In the genomic region with DNA sequence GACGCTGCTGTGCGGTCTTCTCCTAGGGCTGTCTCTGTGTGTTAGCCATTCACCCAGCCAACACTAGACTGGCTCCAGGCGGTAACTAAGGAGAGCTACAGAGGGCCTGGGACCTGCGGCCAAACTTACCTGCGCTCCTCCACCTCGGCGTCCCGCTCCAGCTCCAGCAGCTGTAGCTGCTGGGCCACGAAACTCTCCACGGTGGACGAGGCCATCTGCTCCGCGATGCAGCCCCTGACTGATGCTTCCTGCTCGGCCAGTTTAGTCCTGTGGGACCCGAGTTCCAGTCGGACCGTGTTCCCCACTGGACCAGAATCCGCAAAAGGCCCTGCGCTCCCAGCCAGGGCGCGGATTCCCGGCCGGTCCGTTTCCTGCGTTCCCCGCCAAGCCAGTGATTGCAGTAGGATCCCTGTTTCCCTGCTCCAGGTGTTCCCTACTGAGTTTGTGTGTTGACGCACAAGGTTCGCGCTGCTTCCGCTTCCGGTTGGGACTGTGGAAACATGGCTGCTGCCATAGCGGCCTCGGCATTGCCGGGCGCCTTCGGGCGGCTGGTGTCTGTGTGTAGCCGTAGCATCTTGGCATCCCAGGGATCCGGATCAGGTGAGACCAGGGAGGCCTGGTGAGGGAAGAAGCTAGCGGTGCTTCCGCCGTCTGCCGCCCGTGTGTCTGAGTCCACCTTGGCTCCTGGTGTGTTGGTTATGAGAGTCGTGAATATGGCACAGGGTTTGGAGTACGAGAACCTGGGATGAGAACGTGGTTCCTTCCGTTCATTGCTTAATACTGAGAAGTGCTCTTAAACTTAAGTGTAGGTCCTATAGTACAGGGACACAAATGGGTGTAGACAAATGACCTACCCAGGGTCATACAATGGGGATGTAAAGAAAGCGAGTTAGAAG, we compare ENCODE assay signal across 1 mouse cellular context.
A peak's percentile ranks its signal among the peaks of the same experiment; 100 is the strongest.
TF ChIP-seq lines count a peak whose summit lies in the region.

A gene (plus strand): TSS at position 330 of the 896 bp plus-strand sequence.
A gene (minus strand): TSS at position 446 of the 896 bp plus-strand sequence.

TF ChIP-seq in MEL, 35 proteins besides CTCF, POLR2A, EP300 and RAD21 (continued from another document):
- TF ChIP-seq POLR2AphosphoS5 (IDR thresholded peaks at IDR 0.05; ENCODE audit: borderline replicate concordance, low read depth, low read length) (no peak; the same call in 1 of the 2 replicates), POLR2AphosphoS2 (IDR thresholded peaks at IDR 0.05; ENCODE audit: low read length) (peak; percentile 80; the same call in 1 of the 2 replicates), GATA1 (IDR thresholded peaks at IDR 0.05; ENCODE audit: low read depth, low read length) (no peak), JUND (IDR thresholded peaks at IDR 0.05; ENCODE audit: low read depth, low read length) (peak; percentile 40; the same call in 1 of the 2 replicates), ZMIZ1 (IDR thresholded peaks at IDR 0.05; ENCODE audit: low read depth, low read length) (no peak), UBTF (IDR thresholded peaks at IDR 0.05; ENCODE audit: borderline replicate concordance, insufficient read depth, low read depth, low read length) (no peak), MEF2A (IDR thresholded peaks at IDR 0.05; ENCODE audit: extremely low read depth, insufficient replicate concordance, low read depth, low read length, poor library complexity, severe bottlenecking) (no peak), CHD1 (IDR thresholded peaks at IDR 0.05; ENCODE audit: low read depth, low read length) (no peak), HCFC1 (IDR thresholded peaks at IDR 0.05; ENCODE audit: low read depth, low read length) (peak; percentile 95), NELFE (IDR thresholded peaks at IDR 0.05; ENCODE audit: low read depth, low read length) (peak; percentile 94), TAL1 (IDR thresholded peaks at IDR 0.05; ENCODE audit: low read length) (no peak), MAFK (IDR thresholded peaks at IDR 0.05; ENCODE audit: borderline replicate concordance, low read depth, low read length) (no peak), SMC3 (IDR thresholded peaks at IDR 0.05; ENCODE audit: low read depth, low read length) (no peak), CHD2 (IDR thresholded peaks at IDR 0.05; ENCODE audit: low read length) (no peak), ETS1 (IDR thresholded peaks at IDR 0.05; ENCODE audit: low read depth, low read length) (peak; percentile 22; the same call in 1 of the 2 replicates), MAX (IDR thresholded peaks at IDR 0.05; ENCODE audit: low read length) (0 out of 2 replicates have a peak, but pooled peaks have one; percentile 58), USF1 (IDR thresholded peaks at IDR 0.05; ENCODE audit: low read depth, low read length) (0 out of 2 replicates have a peak, but pooled peaks have one; percentile 23), BHLHE40 (IDR thresholded peaks at IDR 0.05; ENCODE audit: borderline replicate concordance, low read depth, low read length) (no peak), USF2 (IDR thresholded peaks at IDR 0.05; ENCODE audit: borderline replicate concordance in 1 of 2, insufficient read depth in 1 of 2, low read depth in 1 of 2, low read length in 2 of 2) (no peak), MYB (IDR thresholded peaks at IDR 0.05; ENCODE audit: low read depth, low read length) (no peak), MXI1 (IDR thresholded peaks at IDR 0.05; ENCODE audit: low read depth, low read length) (peak; percentile 91), RCOR1 (IDR thresholded peaks at IDR 0.05; ENCODE audit: low read depth, low read length) (peak; percentile 60; the same call in 1 of the 2 replicates), GABPA (IDR thresholded peaks at IDR 0.05; ENCODE audit: low read depth, low read length) (no peak)
